Mouse (Mus musculus): Measurements from ENCODE around the gene Olfr352. TPM values are rescaled to one million over a fixed set of nuclear protein-coding genes. Genes with fewer than 3 reads are reported as not detected.

Gene Olfr352
- not detected in 2 replicates for polyA plus RNA-seq (2015; fragmentation: Nextera tagmentation; extraction: Ambion mirVana)

DNA sequence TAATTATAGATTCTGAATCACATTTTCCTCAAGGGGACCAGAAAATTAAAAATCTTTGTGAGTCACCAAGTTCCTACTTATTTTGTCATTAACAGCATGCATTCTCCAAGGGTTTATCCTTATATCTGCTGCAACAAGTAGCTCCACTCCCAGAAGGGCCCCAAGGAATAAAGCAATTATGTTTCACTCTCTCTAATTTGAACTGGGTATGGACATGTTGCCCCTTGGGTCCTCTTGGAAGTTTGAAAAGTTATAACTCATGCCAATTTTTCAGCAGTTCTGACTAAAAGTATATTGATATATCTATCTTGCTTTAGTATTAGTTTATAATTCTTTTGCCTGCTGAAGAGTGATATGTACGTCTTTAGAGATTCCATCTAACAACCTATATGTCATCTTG is at the start of gene Olfr352:
Gene Olfr352 (plus strand): TSS at position 301 of the 400 bp plus-strand sequence.
- H3K4me1 ChIP-seq, result no peaks in the 10 kb centered on the region
- no peaks in the 10 kb centered on the region for H3K36me3 ChIP-seq
- no peaks in the 10 kb centered on the region for H3K27me3 ChIP-seq
- no peak within 1 kb of the TSS for H3K9ac ChIP-seq
- no peak within 1 kb of the TSS for H3K4me2 ChIP-seq
- no peak within 1 kb of the TSS for H3K4me3 ChIP-seq
- no peak within 1 kb of the TSS for H3K27ac ChIP-seq
- H3K9me3 ChIP-seq, result no peaks in the 10 kb centered on the region
- no peak for ATAC-seq (ENCODE audit: borderline replicate concordance, extremely low read depth, low FRiP score, low TSS enrichment)
- WGBS, result 64% methylated on average over 1 of the region's 1 CpGs

DNA sequence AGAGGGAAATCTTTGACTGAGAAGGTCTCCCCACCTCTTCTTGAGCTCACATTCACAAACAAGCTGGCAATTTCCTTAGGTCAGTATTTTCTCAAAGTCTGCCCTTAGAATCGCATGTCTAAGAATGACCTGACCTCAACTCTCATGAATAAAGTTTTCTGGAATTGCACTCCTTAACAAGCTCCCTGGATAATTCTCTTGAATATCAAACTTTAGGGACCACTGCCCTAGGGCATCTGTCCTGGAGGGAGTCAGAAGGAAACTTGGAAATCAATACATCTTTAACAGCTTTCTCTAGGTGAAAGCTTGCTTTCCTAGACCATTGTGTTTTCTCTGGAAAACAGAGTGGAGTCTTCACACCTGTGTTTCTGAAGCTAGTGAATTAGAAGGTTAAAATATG is 22.2 kb upstream of the Olfr352 start, which contains the start of gene Olfr350:
Gene Olfr350 (plus strand): TSS at position 301 of the 400 bp plus-strand sequence.
- WGBS, result 77% methylated on average over 1 of the region's 1 CpGs
- no peak for ATAC-seq (ENCODE audit: borderline replicate concordance, extremely low read depth, low FRiP score, low TSS enrichment)

DNA sequence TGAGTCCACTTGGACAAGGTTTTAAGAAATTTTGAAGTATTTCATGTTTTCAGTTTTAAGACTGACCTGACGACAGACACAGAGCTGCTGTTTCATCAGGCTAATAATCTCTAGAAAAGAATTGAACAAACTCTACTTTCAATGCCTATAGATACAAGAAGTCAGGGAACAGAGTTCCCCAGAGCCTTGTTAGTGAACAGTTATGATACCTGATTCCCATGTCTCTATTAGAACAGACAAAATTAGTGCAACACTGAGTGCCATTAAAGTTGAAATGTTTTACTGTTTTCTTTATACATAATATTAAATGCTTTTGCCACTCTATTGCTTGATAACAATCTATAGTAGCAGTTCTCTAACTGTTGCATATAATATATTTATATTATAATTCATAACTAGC is 5.7 kb upstream of the Olfr352 start, which contains the start of gene Olfr351:
Gene Olfr351 (minus strand): TSS at position 101 of the 400 bp plus-strand sequence.
- no peak within 1 kb of the TSS for H3K27ac ChIP-seq
- no peaks in the 10 kb centered on the region for H3K36me3 ChIP-seq
- no peaks in the 10 kb centered on the region for H3K4me1 ChIP-seq
- 73% methylated on average over 1 of the region's 1 CpGs for WGBS
- H3K9ac ChIP-seq, result no peak within 1 kb of the TSS
- no peaks in the 10 kb centered on the region for H3K27me3 ChIP-seq
- no peak within 1 kb of the TSS for H3K4me2 ChIP-seq
- no peak for ATAC-seq (ENCODE audit: borderline replicate concordance, extremely low read depth, low FRiP score, low TSS enrichment)
- H3K4me3 ChIP-seq, result no peak within 1 kb of the TSS
- no peaks in the 10 kb centered on the region for H3K9me3 ChIP-seq

More for the DNA sequence above, 22.2 kb upstream of the Olfr352 start, which contains the start of gene Olfr350:
- Histone ChIP-seq H3K4me2 (no peak within 1 kb of the TSS), H3K9me3 (0 out of 2 replicates have a peak, but pooled peaks cover 5% of the 10 kb centered on the region), H3K27ac (no peak within 1 kb of the TSS), H3K36me3 (no peaks in the 10 kb centered on the region), H3K27me3 (no peaks in the 10 kb centered on the region), H3K4me1 (no peaks in the 10 kb centered on the region), H3K9ac (no peak within 1 kb of the TSS), H3K4me3 (no peak within 1 kb of the TSS)

DNA sequence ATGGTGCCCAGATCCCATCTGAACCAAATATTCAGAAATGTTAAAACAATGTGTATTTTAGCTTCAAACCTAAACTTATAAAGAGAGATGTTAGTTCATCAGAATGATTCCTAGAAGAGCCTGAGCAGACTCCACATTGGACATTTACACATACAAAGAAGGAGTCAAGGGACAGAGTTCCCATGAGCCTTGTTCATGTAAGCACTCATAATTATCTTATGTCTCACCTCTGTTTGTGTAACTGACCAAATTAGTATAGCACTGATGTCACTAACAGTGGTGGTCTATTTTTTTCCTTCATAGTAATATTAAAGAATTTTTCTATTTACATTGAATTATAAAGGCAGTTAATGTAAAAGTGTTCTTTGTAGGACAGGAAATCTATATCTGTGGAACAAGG is 24.6 kb downstream of the Olfr352 start, which contains the start of gene Olfr353:
Gene Olfr353 (minus strand): TSS at position 101 of the 400 bp plus-strand sequence.
- H3K27ac ChIP-seq, result no peak within 1 kb of the TSS

DNA sequence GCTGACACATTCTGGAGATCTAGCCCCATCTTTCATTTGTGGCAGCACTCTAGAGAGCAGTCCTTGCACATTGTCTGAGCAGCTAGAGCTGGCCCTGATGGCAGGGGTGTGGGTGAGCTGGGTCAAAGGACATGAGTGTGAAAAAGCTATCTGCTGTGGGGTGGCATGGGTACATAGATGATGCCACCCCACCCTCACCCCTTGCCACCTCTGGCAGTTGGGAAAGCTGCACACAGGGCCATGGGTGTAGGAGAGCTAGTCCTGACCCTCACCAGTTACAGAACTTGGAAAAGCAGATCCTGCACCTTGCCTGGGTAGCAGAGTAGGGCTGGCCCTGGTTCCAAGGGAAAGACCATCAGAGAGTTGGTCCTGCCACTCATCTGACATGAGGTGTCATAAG is 28.9 kb downstream of the Olfr352 start:
- Histone ChIP-seq H3K4me2 (no peak overlapping the region), H3K9me3 (0 out of 2 replicates have a peak, but pooled peaks cover 3% of the 10 kb centered on the region), H3K27me3 (no peaks in the 10 kb centered on the region), H3K4me3 (no peak overlapping the region), H3K9ac (no peak overlapping the region), H3K4me1 (no peaks in the 10 kb centered on the region), H3K36me3 (no peaks in the 10 kb centered on the region), H3K27ac (no peak overlapping the region)
- ATAC-seq (ENCODE audit: borderline replicate concordance, extremely low read depth, low FRiP score, low TSS enrichment), result no peak

More for the DNA sequence above, 24.6 kb downstream of the Olfr352 start, which contains the start of gene Olfr353:
- H3K4me1 ChIP-seq, result no peaks in the 10 kb centered on the region
- H3K36me3 ChIP-seq, result no peaks in the 10 kb centered on the region
- H3K9ac ChIP-seq, result no peak within 1 kb of the TSS
- ATAC-seq (ENCODE audit: borderline replicate concordance, extremely low read depth, low FRiP score, low TSS enrichment), result no peak
- no peak within 1 kb of the TSS for H3K4me2 ChIP-seq
- no peak within 1 kb of the TSS for H3K4me3 ChIP-seq
- H3K9me3 ChIP-seq, result no peaks in the 10 kb centered on the region
- H3K27me3 ChIP-seq, result no peaks in the 10 kb centered on the region

DNA sequence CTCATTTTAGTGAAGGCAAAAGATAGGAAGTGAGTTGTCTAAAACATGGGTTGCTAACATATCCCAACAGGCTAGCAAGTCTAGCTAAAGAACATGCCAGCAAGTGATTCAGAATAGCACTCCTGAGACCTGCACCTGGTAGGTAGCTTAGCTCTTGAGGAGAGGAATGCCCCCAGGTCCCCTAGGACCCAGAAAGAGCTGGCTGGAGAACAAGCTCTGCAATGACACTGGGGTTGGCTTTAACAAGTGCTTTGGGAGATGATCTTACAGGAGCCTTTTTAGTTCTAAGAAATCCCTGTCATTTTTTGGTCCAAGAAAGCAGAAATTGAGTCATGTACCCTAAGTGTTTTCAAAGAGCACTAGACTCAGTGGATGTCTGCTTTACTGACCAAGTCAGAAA is 37.1 kb downstream of the Olfr352 start, which contains the start of gene Olfr354:
Gene Olfr354 (plus strand): TSS at position 301 of the 400 bp plus-strand sequence.
- Histone ChIP-seq H3K27me3 (no peaks in the 10 kb centered on the region), H3K4me2 (no peak within 1 kb of the TSS), H3K4me3 (no peak within 1 kb of the TSS), H3K27ac (no peak within 1 kb of the TSS), H3K36me3 (no peaks in the 10 kb centered on the region), H3K9me3 (no peaks in the 10 kb centered on the region), H3K4me1 (no peaks in the 10 kb centered on the region), H3K9ac (no peak within 1 kb of the TSS)
- no peak for ATAC-seq (ENCODE audit: borderline replicate concordance, extremely low read depth, low FRiP score, low TSS enrichment)

Other genes with a start within 250 kb of the Olfr352 start
- not detected in 2 replicates for gene Olfr345, start 228.4 kb upstream of the Olfr352 start, polyA plus RNA-seq (2015; fragmentation: Nextera tagmentation; extraction: Ambion mirVana)
- gene Olfr346, start 182.7 kb upstream of the Olfr352 start, polyA plus RNA-seq (2015; fragmentation: Nextera tagmentation; extraction: Ambion mirVana), result not detected in 2 replicates
- gene Olfr347, start 136.6 kb upstream of the Olfr352 start, polyA plus RNA-seq (2015; fragmentation: Nextera tagmentation; extraction: Ambion mirVana), result not detected in 2 replicates
- not detected in 2 replicates for gene Olfr348, start 84.2 kb upstream of the Olfr352 start, polyA plus RNA-seq (2015; fragmentation: Nextera tagmentation; extraction: Ambion mirVana)
- gene Olfr50, start 77.9 kb upstream of the Olfr352 start, polyA plus RNA-seq (2015; fragmentation: Nextera tagmentation; extraction: Ambion mirVana), result not detected in 2 replicates
- gene Olfr3, start 51.4 kb upstream of the Olfr352 start, polyA plus RNA-seq (2015; fragmentation: Nextera tagmentation; extraction: Ambion mirVana), result not detected in 2 replicates
- gene Olfr350, start 22.1 kb upstream of the Olfr352 start, polyA plus RNA-seq (2015; fragmentation: Nextera tagmentation; extraction: Ambion mirVana), result not detected in 2 replicates
- gene Olfr351, start 5.8 kb upstream of the Olfr352 start, polyA plus RNA-seq (2015; fragmentation: Nextera tagmentation; extraction: Ambion mirVana), result not detected in 2 replicates
- gene Olfr353, start 24.5 kb downstream of the Olfr352 start, polyA plus RNA-seq (2015; fragmentation: Nextera tagmentation; extraction: Ambion mirVana), result not detected in 2 replicates
- gene Olfr354, start 37.2 kb downstream of the Olfr352 start, polyA plus RNA-seq (2015; fragmentation: Nextera tagmentation; extraction: Ambion mirVana), result not detected in 2 replicates
- not detected in 2 replicates for gene Olfr355, start 60.4 kb downstream of the Olfr352 start, polyA plus RNA-seq (2015; fragmentation: Nextera tagmentation; extraction: Ambion mirVana)
- not detected in 2 replicates for gene Olfr356, start 68.7 kb downstream of the Olfr352 start, polyA plus RNA-seq (2015; fragmentation: Nextera tagmentation; extraction: Ambion mirVana)
- not detected in 2 replicates for gene Olfr357, start 125.4 kb downstream of the Olfr352 start, polyA plus RNA-seq (2015; fragmentation: Nextera tagmentation; extraction: Ambion mirVana)
- gene Olfr358, start 140.9 kb downstream of the Olfr352 start, polyA plus RNA-seq (2015; fragmentation: Nextera tagmentation; extraction: Ambion mirVana), result not detected in 2 replicates
- gene Olfr360, start 197.3 kb downstream of the Olfr352 start, polyA plus RNA-seq (2015; fragmentation: Nextera tagmentation; extraction: Ambion mirVana), result not detected in 2 replicates
- gene Olfr361, start 220.8 kb downstream of the Olfr352 start, polyA plus RNA-seq (2015; fragmentation: Nextera tagmentation; extraction: Ambion mirVana), result not detected in 2 replicates
- gene Olfr362, start 249.4 kb downstream of the Olfr352 start, polyA plus RNA-seq (2015; fragmentation: Nextera tagmentation; extraction: Ambion mirVana), result not detected in 2 replicates